Mouse (Mus musculus) myocyte (in vitro differentiated cells): Measurements from ENCODE around the gene Arhgap31. TPM values are rescaled to one million over a fixed set of nuclear protein-coding genes. Genes with fewer than 3 reads are reported as not detected.

ENCODE experiments used
- H3K27me3 ChIP-seq: one replicate; pipeline ENCODE4 v1.6.1; 2011; ENCODE audit not compliant: control insufficient read depth, insufficient read depth, insufficient read length
- H3K36me3 ChIP-seq: one replicate; pipeline ENCODE4 v1.6.1; 2011; ENCODE audit not compliant: control insufficient read depth, insufficient read depth
- H3K4me2 ChIP-seq: one replicate; pipeline ENCODE4 v1.6.1; 2011; ENCODE audit warnings: low read depth, control low read depth
- H3K4me3 ChIP-seq: one replicate; pipeline ENCODE4 v1.5.1; 2011; ENCODE audit warnings: mild to moderate bottlenecking, control low read depth, moderate library complexity
- H3K79me2 ChIP-seq: one replicate; pipeline ENCODE4 v1.6.1; 2011; ENCODE audit not compliant: control insufficient read depth, insufficient read depth
- H3ac ChIP-seq: one replicate; pipeline ENCODE4 v1.6.1; 2011; ENCODE audit not compliant: control insufficient read depth, insufficient read length
- CEBPB ChIP-seq: IDR thresholded peaks from 2 replicates; pipeline ENCODE4 v1.6.1; 2011; ENCODE audit warnings: mild to moderate bottlenecking, moderate library complexity; ENCODE audit not compliant: poor library complexity, insufficient read depth, severe bottlenecking
- E2F4 ChIP-seq: IDR thresholded peaks from one replicate; pipeline ENCODE4 v1.6.1; 2011; ENCODE audit warnings: mild to moderate bottlenecking, control low read depth, moderate library complexity; ENCODE audit not compliant: insufficient read depth
- MAX ChIP-seq: IDR thresholded peaks from one replicate; pipeline ENCODE4 v1.6.1; 2011; ENCODE audit warnings: low read depth, mild to moderate bottlenecking, control low read depth
- MYOD1 ChIP-seq, 3 experiments: IDR thresholded peaks; one replicate each; pipeline ENCODE4 v1.6.1; 2011; ENCODE audit warnings: control low read depth in 2 of 3, low read depth in 2 of 3, mild to moderate bottlenecking in 2 of 3, moderate library complexity in 1 of 3; ENCODE audit not compliant: insufficient read length in 2 of 3, control insufficient read depth in 1 of 3
- MYOG ChIP-seq, 3 experiments: IDR thresholded peaks; one replicate each; pipeline ENCODE4 v1.6.1; 2011; ENCODE audit warnings: control low read depth in 2 of 3, low read depth in 2 of 3, mild to moderate bottlenecking in 2 of 3; ENCODE audit not compliant: insufficient read length in 2 of 3, control insufficient read depth in 1 of 3, insufficient read depth in 1 of 3
- POLR2A ChIP-seq: IDR thresholded peaks from one replicate; pipeline ENCODE4 v1.6.1; 2011; ENCODE audit warnings: low read depth, mild to moderate bottlenecking, control low read depth, moderate library complexity; ENCODE audit not compliant: insufficient read length
- POLR2AphosphoS2 ChIP-seq: IDR thresholded peaks from one replicate; pipeline ENCODE4 v1.6.1; 2011; ENCODE audit warnings: low read depth, control low read depth; ENCODE audit not compliant: insufficient read length
- REST ChIP-seq: IDR thresholded peaks from one replicate; pipeline ENCODE4 v1.6.1; 2011; ENCODE audit warnings: mild to moderate bottlenecking, control low read depth, moderate library complexity; ENCODE audit not compliant: insufficient read depth, insufficient read length
- SRF ChIP-seq: IDR thresholded peaks from one replicate; pipeline ENCODE4 v1.6.1; 2011; ENCODE audit warnings: low read depth; ENCODE audit not compliant: control insufficient read depth, insufficient read length
- TCF12 ChIP-seq: IDR thresholded peaks from one replicate; pipeline ENCODE4 v1.6.1; 2011; ENCODE audit warnings: mild to moderate bottlenecking, control low read depth; ENCODE audit not compliant: poor library complexity, insufficient read depth, severe bottlenecking
- TCF3 ChIP-seq: IDR thresholded peaks from one replicate; pipeline ENCODE4 v1.6.1; 2011; ENCODE audit warnings: low read depth, control low read depth; ENCODE audit not compliant: insufficient read length
- USF1 ChIP-seq: IDR thresholded peaks from one replicate; pipeline ENCODE4 v1.6.1; 2011; ENCODE audit warnings: low read depth, mild to moderate bottlenecking, control low read depth, moderate library complexity
- polyA plus RNA-seq: library from polyadenylated mRNA; unstranded; fragments of >200 nt; fragmentation: generic; extraction: Trizol; gene quantifications from one replicate; pipeline ENCODE4 v1.2.1, GENCODE M21; 2012; ENCODE audit warnings: missing spikeins

Gene Arhgap31
- polyA plus RNA-seq, 1 experiment: 5.8 TPM

- no peak for TF ChIP-seq MAX
- no peak for TF ChIP-seq TCF12
- no peak for TF ChIP-seq CEBPB
- no peak for TF ChIP-seq USF1
- no peak for TF ChIP-seq TCF3
- Histone ChIP-seq H3K27me3 (no peaks in the 10 kb centered on the region), H3K79me2 (peaks cover 36% of the 10 kb centered on the region), H3ac (no peak overlapping the region), H3K36me3 (no peaks in the 10 kb centered on the region), H3K4me3 (no peak overlapping the region), H3K4me2 (no peak overlapping the region)
Measured at GRCm38 (mm10) chr16:38674891-38675290, 38.2 kb downstream of the Arhgap31 start.

GRCm38 (mm10) chr16:38673511-38673910 is 39.6 kb downstream of the Arhgap31 start:
- no peak overlapping the region for H3K4me2 ChIP-seq
- TF ChIP-seq USF1 (no peak), MAX (no peak), TCF3 (no peak), CEBPB (no peak), MYOG (IDR thresholded peaks at IDR 0.05; ENCODE audit: control insufficient read depth in 1 of 3, insufficient read depth in 1 of 3, insufficient read length in 2 of 3, low read depth in 2 of 3) (no peak), POLR2AphosphoS2 (no peak), SRF (no peak), MYOD1 (IDR thresholded peaks at IDR 0.05; ENCODE audit: control insufficient read depth in 1 of 3, insufficient read length in 2 of 3, low read depth in 2 of 3) (no peak), E2F4 (no peak), REST (no peak), POLR2A (no peak), TCF12 (no peak)
- H3K79me2 ChIP-seq: peaks cover 38% of the 10 kb centered on the region
- H3ac ChIP-seq: no peak overlapping the region
- H3K27me3 ChIP-seq: no peaks in the 10 kb centered on the region
- no peaks in the 10 kb centered on the region for H3K36me3 ChIP-seq
- no peak overlapping the region for H3K4me3 ChIP-seq

GRCm38 (mm10) chr16:38672947-38673346 is 40.1 kb downstream of the Arhgap31 start:
- Histone ChIP-seq H3K4me3 (no peak overlapping the region), H3K36me3 (no peaks in the 10 kb centered on the region), H3ac (no peak overlapping the region), H3K79me2 (peaks cover 44% of the 10 kb centered on the region), H3K4me2 (no peak overlapping the region), H3K27me3 (no peaks in the 10 kb centered on the region)
- TF ChIP-seq TCF3 (no peak), MYOD1 (IDR thresholded peaks at IDR 0.05; ENCODE audit: control insufficient read depth in 1 of 3, insufficient read length in 2 of 3, low read depth in 2 of 3) (no peak), USF1 (no peak), MAX (no peak)

GRCm38 (mm10) chr16:38672370-38672769 is 40.7 kb downstream of the Arhgap31 start:
- H3K36me3 ChIP-seq: no peaks in the 10 kb centered on the region
- H3K4me2 ChIP-seq: no peak overlapping the region
- TF ChIP-seq MYOD1 (IDR thresholded peaks at IDR 0.05; ENCODE audit: control insufficient read depth in 1 of 3, insufficient read length in 2 of 3, low read depth in 2 of 3) (no peak), MYOG (IDR thresholded peaks at IDR 0.05; ENCODE audit: control insufficient read depth in 1 of 3, insufficient read depth in 1 of 3, insufficient read length in 2 of 3, low read depth in 2 of 3) (no peak), TCF3 (no peak), USF1 (no peak), MAX (no peak), POLR2A (no peak), CEBPB (no peak), E2F4 (no peak), SRF (no peak), POLR2AphosphoS2 (no peak), REST (no peak), TCF12 (no peak)
- H3ac ChIP-seq: no peak overlapping the region
- peaks cover 44% of the 10 kb centered on the region for H3K79me2 ChIP-seq
- no peak overlapping the region for H3K4me3 ChIP-seq
- H3K27me3 ChIP-seq: no peaks in the 10 kb centered on the region

- Histone ChIP-seq H3ac (no peak overlapping the region), H3K36me3 (no peaks in the 10 kb centered on the region), H3K4me3 (no peak overlapping the region), H3K4me2 (no peak overlapping the region), H3K27me3 (no peaks in the 10 kb centered on the region), H3K79me2 (peaks cover 38% of the 10 kb centered on the region)
- TF ChIP-seq REST (no peak), CEBPB (no peak), USF1 (no peak), POLR2A (no peak), E2F4 (no peak), TCF3 (no peak), TCF12 (no peak), MYOG (IDR thresholded peaks at IDR 0.05; ENCODE audit: control insufficient read depth in 1 of 3, insufficient read depth in 1 of 3, insufficient read length in 2 of 3, low read depth in 2 of 3) (no peak), MAX (no peak)
Measured at GRCm38 (mm10) chr16:38670621-38671390, 42.3 kb downstream of the Arhgap31 start.
